ENCODE assay signal across 8 mouse cellular contexts in the genomic region with DNA sequence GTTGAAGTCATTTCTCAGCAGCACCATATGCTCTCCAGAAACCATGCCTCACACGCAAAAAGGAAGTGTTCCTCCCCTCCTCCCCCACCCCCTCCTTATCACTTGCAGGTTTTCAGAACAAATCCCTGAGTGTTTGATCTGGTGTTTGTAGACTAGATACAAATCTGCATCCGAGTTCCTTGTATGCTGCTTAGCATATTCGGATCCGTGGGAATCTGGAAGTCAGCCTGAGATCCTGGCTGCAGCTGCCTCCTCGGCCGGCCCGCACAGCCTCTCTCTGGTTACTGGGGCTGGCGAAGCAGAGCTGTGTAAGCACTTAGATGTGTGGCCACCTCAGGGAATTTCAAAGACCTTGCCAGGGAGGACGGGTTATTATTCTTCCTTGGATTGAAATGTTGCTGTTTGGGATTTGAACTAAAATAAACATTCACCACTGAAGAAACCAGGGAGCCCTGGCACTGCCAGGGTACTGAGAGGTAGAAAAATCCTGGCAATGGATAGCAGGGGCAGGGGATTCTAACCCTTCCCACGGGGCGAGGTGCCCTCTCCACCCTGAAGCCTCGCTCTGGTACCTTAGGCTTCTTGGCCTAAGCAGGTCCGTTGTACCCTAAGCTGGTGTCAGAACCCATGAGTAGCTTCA.
A peak's percentile ranks its signal among the peaks of the same experiment; 100 is the strongest.
DNase-seq lines count a peak whose midpoint lies in the region; ATAC-seq lines count a peak whose summit lies in the region.

No protein-coding gene starts in this region.

- no peaks in the 10 kb centered on the region for H3K27me3 ChIP-seq in embryonic facial prominence, embryonic 13.5 days
- H3K27me3 ChIP-seq in kidney, embryonic 16.5 days (ENCODE audit: insufficient read depth, low read length), result no peaks in the 10 kb centered on the region
- no peaks in the 10 kb centered on the region for H3K27me3 ChIP-seq in limb, embryonic 15.5 days

- WGBS in embryonic facial prominence, embryonic 13.5 days, result 18% methylated on average over 13 of the region's 13 CpGs
- 19% methylated on average over 13 of the region's 13 CpGs for WGBS in kidney, embryonic 16.5 days
- 19% methylated on average over 13 of the region's 13 CpGs for WGBS in limb, embryonic 15.5 days

- no peaks in the 10 kb centered on the region for H3K36me3 ChIP-seq in embryonic facial prominence, embryonic 13.5 days
- no peaks in the 10 kb centered on the region for H3K36me3 ChIP-seq in kidney, embryonic 16.5 days (ENCODE audit: insufficient read depth, low read length)
- no peaks in the 10 kb centered on the region for H3K36me3 ChIP-seq in limb, embryonic 15.5 days

- no peaks in the 10 kb centered on the region for H3K9me3 ChIP-seq in embryonic facial prominence, embryonic 13.5 days
- H3K9me3 ChIP-seq in kidney, embryonic 16.5 days (ENCODE audit: low read length), result no peaks in the 10 kb centered on the region
- no peaks in the 10 kb centered on the region for H3K9me3 ChIP-seq in limb, embryonic 15.5 days

- no peak overlapping the region for H3K9ac ChIP-seq in embryonic facial prominence, embryonic 13.5 days
- no peak overlapping the region for H3K9ac ChIP-seq in kidney, embryonic 16.5 days (replicated peaks; ENCODE audit: low read length)
- no peak overlapping the region for H3K9ac ChIP-seq in limb, embryonic 15.5 days

- no peak overlapping the region for H3K4me2 ChIP-seq in embryonic facial prominence, embryonic 13.5 days
- no peak overlapping the region for H3K4me2 ChIP-seq in kidney, embryonic 16.5 days (replicated peaks; ENCODE audit: low read depth, low read length)
- no peak overlapping the region for H3K4me2 ChIP-seq in limb, embryonic 15.5 days

- peak overlapping the region; percentile 62 for H3K27ac ChIP-seq in embryonic facial prominence, embryonic 13.5 days
- peak overlapping the region; percentile 57 for H3K27ac ChIP-seq in kidney, embryonic 16.5 days (ENCODE audit: low read length)
- peak overlapping the region; percentile 28 for H3K27ac ChIP-seq in limb, embryonic 15.5 days

- H3K4me1 ChIP-seq in embryonic facial prominence, embryonic 13.5 days, result peaks cover 55% of the 10 kb centered on the region
- peaks cover 29% of the 10 kb centered on the region for H3K4me1 ChIP-seq in kidney, embryonic 16.5 days (ENCODE audit: insufficient read depth, low read length)
- peaks cover 50% of the 10 kb centered on the region for H3K4me1 ChIP-seq in limb, embryonic 15.5 days

- DNase-seq in heart, adult 11 months, result peak; percentile 94
- no peak for DNase-seq in heart, postnatal 25 days (ENCODE audit: low spot score)
- peak; percentile 34 to 42 for DNase-seq in heart, adult 9 months (ENCODE audit: low spot score in 2 of 2)
- DNase-seq in right cerebral cortex, adult 2 months (ENCODE audit: low spot score in 2 of 2), result peak; percentile 64 to 74
- no peak for DNase-seq in natural killer cell, adult 2 months (ENCODE audit: low spot score in 2 of 2)

- ATAC-seq in embryonic facial prominence, embryonic 13.5 days (ENCODE audit: insufficient number of reproducible peaks, insufficient read depth, low FRiP score, low TSS enrichment, low read depth), result peak; percentile 68
- peak; percentile 72 for ATAC-seq in kidney, embryonic 16.5 days (ENCODE audit: low FRiP score, low TSS enrichment)
- 0 out of 2 replicates have a peak, but pooled peaks have one; percentile 78 for ATAC-seq in limb, embryonic 15.5 days (ENCODE audit: insufficient number of reproducible peaks, low FRiP score, low TSS enrichment, low read depth)

- no peak overlapping the region for H3K4me3 ChIP-seq in embryonic facial prominence, embryonic 13.5 days
- no peak overlapping the region for H3K4me3 ChIP-seq in kidney, embryonic 16.5 days (ENCODE audit: low read length)
- no peak overlapping the region for H3K4me3 ChIP-seq in limb, embryonic 15.5 days

- intact Hi-C loops in heart, postnatal 25 days (cut with DNase I), result no loop called here

Comparison
In these comparisons a context has a peak if more than half of its experiments do, and no peak if none do; other contexts are left out.
1. DNase-seq: peak in heart, adult 11 months (single experiment), heart, adult 9 months (2 of 2) and right cerebral cortex, adult 2 months (2 of 2); none in heart, postnatal 25 days (single experiment) and natural killer cell, adult 2 months (0 of 2).
2. Peak in every context shown above with its lines, with median percentiles within 50 percentile points of each other: ATAC-seq and H3K27ac ChIP-seq.